Mouse (Mus musculus): Measurements from ENCODE around the gene Galnt18.

GRCm38 (mm10) chr7:111737426-111737825, 42.4 kb downstream of the Galnt18 start:
- TF ChIP-seq CTCF (IDR thresholded peaks at IDR 0.05; ENCODE audit: borderline replicate concordance, control insufficient read depth, extremely low read depth, insufficient read depth, low read length, poor library complexity) (no peak), POLR2A (IDR thresholded peaks at IDR 0.05; ENCODE audit: control insufficient read depth, extremely low read depth, insufficient read depth, low read length, poor library complexity) (no peak)
